Mouse (Mus musculus): ENCODE results near the gene Usp28. TPM values are rescaled to one million over a fixed set of nuclear protein-coding genes. Genes with fewer than 3 reads are reported as not detected.

Gene Usp28
- polyA plus RNA-seq, 1 experiment from 2014 or later: 43.0 TPM

DNA sequence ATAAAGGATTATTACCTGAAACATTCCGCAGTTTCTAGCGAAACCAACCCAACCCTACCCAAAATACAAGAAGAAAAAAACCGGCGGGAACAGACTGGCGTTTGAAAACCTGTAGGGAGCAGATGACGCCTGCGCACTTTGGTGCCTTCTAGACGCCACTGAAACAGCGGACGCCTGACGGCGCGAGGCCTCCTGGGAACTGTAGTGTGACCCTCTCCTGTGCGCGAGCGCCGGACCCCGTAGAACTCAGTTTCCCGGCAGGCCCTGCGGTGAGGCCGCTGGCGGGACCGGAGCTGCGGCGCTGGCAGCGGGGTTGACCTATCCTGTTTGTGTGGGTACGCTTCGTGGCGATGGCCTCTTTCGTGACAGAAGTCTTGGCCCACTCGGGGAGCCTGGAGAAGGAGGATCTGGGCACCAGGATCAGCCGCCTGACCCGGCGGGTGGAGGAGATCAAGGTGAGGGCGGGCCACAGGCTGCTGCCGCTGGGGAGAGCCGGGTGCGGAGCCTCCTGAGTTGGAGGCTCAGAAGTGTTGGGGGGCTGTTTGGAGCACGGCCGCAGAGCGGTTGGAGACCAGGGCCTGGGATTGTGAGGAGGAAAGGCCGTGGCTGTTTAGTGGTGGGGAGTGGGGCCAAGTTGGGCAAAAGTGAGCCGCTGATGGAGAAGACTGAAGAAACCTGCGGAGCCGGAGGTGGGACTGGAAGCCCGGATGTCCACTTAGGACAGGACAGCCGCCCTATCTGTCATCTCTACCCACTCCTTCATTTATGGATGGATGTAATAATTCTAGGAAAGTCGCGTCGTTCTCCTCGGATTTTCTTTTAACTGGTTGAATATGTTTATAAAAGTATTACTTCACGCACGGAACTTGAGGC lies 70.4 kb downstream of the Usp28 start, which contains the start of gene Zw10:
Gene Zw10 (plus strand): TSS at position 281 of the 873 bp plus-strand sequence.
- peak within 1 kb of the TSS; percentile 77 for H3K9ac ChIP-seq (ENCODE audit: low read length)
- no peaks in the 10 kb centered on the region for H3K9me3 ChIP-seq (ENCODE audit: control insufficient read depth, low read length)
- H3K27me3 ChIP-seq (ENCODE audit: control insufficient read depth, insufficient read depth, low read length): no peaks in the 10 kb centered on the region
- H3K27ac ChIP-seq (ENCODE audit: low read depth, low read length): no peak within 1 kb of the TSS
- H3K4me3 ChIP-seq (ENCODE audit: low read depth, low read length): peak within 1 kb of the TSS; percentile 78
- H3K4me1 ChIP-seq (ENCODE audit: control insufficient read depth, insufficient read depth, low read length): 0 out of 2 replicates have a peak, but pooled peaks cover 2% of the 10 kb centered on the region
- DNase-seq (ENCODE audit: low spot score, missing footprints) (peak; percentile 98), ATAC-seq (ENCODE audit: low FRiP score) (peak; percentile 99)
- peaks cover 1% of the 10 kb centered on the region; the same call in 1 of the 2 replicates for H3K36me3 ChIP-seq (ENCODE audit: control insufficient read depth, insufficient read depth, low read length)
- peak within 1 kb of the TSS; percentile 61 for H3K4me2 ChIP-seq
- WGBS: under 1% methylated on average over 53 of the region's 53 CpGs

DNA sequence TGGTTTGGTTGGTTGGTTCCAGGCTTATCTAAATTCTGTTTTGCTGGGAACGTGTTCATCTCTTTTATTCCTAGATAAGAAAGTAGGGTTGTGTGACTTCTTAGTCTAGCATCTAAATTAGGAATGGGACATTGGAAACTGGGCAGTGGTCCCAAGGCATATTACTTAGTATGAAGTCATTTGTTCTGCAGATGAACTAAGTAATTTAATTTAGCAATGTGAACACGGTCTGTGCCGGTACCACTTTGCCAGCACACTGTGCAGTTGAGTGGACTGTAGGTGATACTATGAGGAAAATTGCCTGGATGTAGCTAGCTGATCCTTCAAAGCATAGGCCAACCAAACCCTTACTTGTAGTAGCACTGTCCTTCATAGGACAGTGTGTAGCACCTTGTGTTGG lies 91.7 kb downstream of the Usp28 start:
- ATAC-seq (ENCODE audit: low FRiP score) (no peak), DNase-seq (ENCODE audit: low spot score, missing footprints) (no peak)
- Histone ChIP-seq H3K4me1 (ENCODE audit: control insufficient read depth, insufficient read depth, low read length) (no peaks in the 10 kb centered on the region), H3K27ac (ENCODE audit: low read depth, low read length) (no peak overlapping the region), H3K27me3 (ENCODE audit: control insufficient read depth, insufficient read depth, low read length) (no peaks in the 10 kb centered on the region), H3K4me2 (no peak overlapping the region), H3K4me3 (ENCODE audit: low read depth, low read length) (no peak overlapping the region), H3K9ac (ENCODE audit: low read length) (no peak overlapping the region), H3K36me3 (ENCODE audit: control insufficient read depth, insufficient read depth, low read length) (peaks cover 20% of the 10 kb centered on the region), H3K9me3 (ENCODE audit: control insufficient read depth, low read length) (no peaks in the 10 kb centered on the region)
- 94% methylated on average over 3 of the region's 3 CpGs for WGBS

DNA sequence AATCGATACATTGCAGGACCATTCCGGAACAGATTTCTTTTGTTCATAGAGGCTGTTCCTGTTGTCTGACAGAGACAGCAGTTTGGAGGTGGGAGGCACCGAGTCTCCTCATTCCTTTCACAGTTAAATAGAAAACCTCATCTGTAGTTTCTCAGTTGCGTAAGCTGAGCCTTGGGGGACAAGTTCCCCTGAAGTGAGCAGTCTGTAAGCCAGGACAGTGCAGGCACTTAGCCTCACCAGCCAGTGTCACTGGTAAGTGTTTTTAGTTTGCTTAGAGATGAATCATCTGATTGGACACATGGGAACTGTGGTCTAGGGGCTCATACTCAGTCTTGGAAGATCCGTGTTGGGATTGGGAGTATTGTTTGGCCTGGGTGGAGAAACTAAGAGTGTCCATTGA lies 95.9 kb downstream of the Usp28 start, which contains the start of gene Tmprss5:
Gene Tmprss5 (plus strand): TSS at position 154 of the 400 bp plus-strand sequence.
- no peaks in the 10 kb centered on the region for H3K4me1 ChIP-seq (ENCODE audit: control insufficient read depth, insufficient read depth, low read length)
- H3K27me3 ChIP-seq (ENCODE audit: control insufficient read depth, insufficient read depth, low read length): no peaks in the 10 kb centered on the region
- H3K9me3 ChIP-seq (ENCODE audit: control insufficient read depth, low read length): no peaks in the 10 kb centered on the region
- no peak within 1 kb of the TSS for H3K9ac ChIP-seq (ENCODE audit: low read length)
- H3K27ac ChIP-seq (ENCODE audit: low read depth, low read length): no peak within 1 kb of the TSS
- ATAC-seq (ENCODE audit: low FRiP score): no peak
- WGBS: 65% methylated on average over 5 of the region's 5 CpGs
- no peak within 1 kb of the TSS for H3K4me2 ChIP-seq
- H3K36me3 ChIP-seq (ENCODE audit: control insufficient read depth, insufficient read depth, low read length): peaks cover 10% of the 10 kb centered on the region; the same call in 1 of the 2 replicates
- DNase-seq (ENCODE audit: low spot score, missing footprints): peak; percentile 85
- no peak within 1 kb of the TSS for H3K4me3 ChIP-seq (ENCODE audit: low read depth, low read length)

DNA sequence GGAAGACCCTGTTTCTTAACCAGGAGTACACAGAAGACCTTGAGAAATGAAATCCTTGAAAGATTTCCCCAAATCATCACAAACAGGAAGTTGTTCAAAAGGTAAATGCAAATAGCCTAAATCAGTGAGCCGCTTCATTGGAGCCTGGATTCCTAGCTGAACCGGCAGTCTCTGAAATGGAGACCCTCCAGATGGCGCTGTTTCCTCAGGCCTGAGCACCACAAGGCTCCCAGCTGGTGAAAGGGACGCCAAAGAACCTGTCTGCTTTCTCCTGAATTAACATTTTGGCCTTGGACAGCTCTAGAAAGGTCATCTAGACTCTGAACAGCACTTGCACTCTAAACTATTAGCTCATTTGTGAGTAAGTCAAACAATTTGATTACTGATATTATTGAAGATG lies 96.4 kb downstream of the Usp28 start:
- no peaks in the 10 kb centered on the region for H3K9me3 ChIP-seq (ENCODE audit: control insufficient read depth, low read length)
- H3K9ac ChIP-seq (ENCODE audit: low read length): no peak overlapping the region
- peak; percentile 94 for DNase-seq (ENCODE audit: low spot score, missing footprints)
- H3K4me2 ChIP-seq: no peak overlapping the region
- no peak overlapping the region for H3K4me3 ChIP-seq (ENCODE audit: low read depth, low read length)
- peaks cover 10% of the 10 kb centered on the region; the same call in 1 of the 2 replicates for H3K36me3 ChIP-seq (ENCODE audit: control insufficient read depth, insufficient read depth, low read length)
- no peaks in the 10 kb centered on the region for H3K4me1 ChIP-seq (ENCODE audit: control insufficient read depth, insufficient read depth, low read length)
- ATAC-seq (ENCODE audit: low FRiP score): no peak
- no peaks in the 10 kb centered on the region for H3K27me3 ChIP-seq (ENCODE audit: control insufficient read depth, insufficient read depth, low read length)
- WGBS: 7% methylated on average over 4 of the region's 4 CpGs
- H3K27ac ChIP-seq (ENCODE audit: low read depth, low read length): no peak overlapping the region

DNA sequence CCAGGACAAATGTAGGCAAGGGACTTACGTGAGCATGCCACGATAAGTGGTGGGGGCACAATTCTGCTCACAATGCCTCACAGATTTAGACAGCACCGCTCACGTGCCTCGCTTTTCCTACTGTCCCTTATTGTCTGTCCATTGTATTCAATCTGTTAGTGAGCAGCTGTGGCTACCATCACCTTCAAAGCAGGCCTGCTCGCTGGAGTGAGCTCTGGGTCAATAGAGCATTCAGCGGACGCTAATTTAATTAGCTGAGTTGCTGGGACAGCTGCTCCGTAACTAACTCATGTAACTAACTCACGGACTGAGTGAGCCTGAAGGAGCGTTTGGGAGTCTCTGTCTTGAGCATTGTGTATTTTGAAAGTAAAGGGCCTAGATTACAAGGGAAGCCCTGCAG lies 102.1 kb downstream of the Usp28 start:
- DNase-seq (ENCODE audit: low spot score, missing footprints) (peak; percentile 87), ATAC-seq (ENCODE audit: low FRiP score) (peak; percentile 62)
- H3K9ac ChIP-seq (ENCODE audit: low read length): no peak overlapping the region
- H3K4me2 ChIP-seq: no peak overlapping the region
- no peak overlapping the region for H3K4me3 ChIP-seq (ENCODE audit: low read depth, low read length)
- H3K36me3 ChIP-seq (ENCODE audit: control insufficient read depth, insufficient read depth, low read length): no peaks in the 10 kb centered on the region
- no peaks in the 10 kb centered on the region for H3K27me3 ChIP-seq (ENCODE audit: control insufficient read depth, insufficient read depth, low read length)
- WGBS: 25% methylated on average over 11 of the region's 11 CpGs
- no peak overlapping the region for H3K27ac ChIP-seq (ENCODE audit: low read depth, low read length)
- peaks cover 5% of the 10 kb centered on the region for H3K4me1 ChIP-seq (ENCODE audit: control insufficient read depth, insufficient read depth, low read length)
- H3K9me3 ChIP-seq (ENCODE audit: control insufficient read depth, low read length): no peaks in the 10 kb centered on the region

Other genes starting within 250 kb of the Usp28 start
- 14.0 and 15.0 TPM in 2 replicates for gene Zbtb16, start 149.2 kb upstream of the Usp28 start, polyA plus RNA-seq (2014; fragmentation: Nextera tagmentation; extraction: Ambion mirVana)
- 0.11 and 0.19 TPM in 2 replicates for gene Htr3a, start 74.3 kb upstream of the Usp28 start, polyA plus RNA-seq (2014; fragmentation: Nextera tagmentation; extraction: Ambion mirVana)
- gene Htr3b, start 20.4 kb upstream of the Usp28 start, polyA plus RNA-seq (2014; fragmentation: Nextera tagmentation; extraction: Ambion mirVana): 0.08 TPM in 1 of 2 replicates, not detected in the other
- 56.1 and 62.7 TPM in 2 replicates for gene Zw10, start 70.2 kb downstream of the Usp28 start, polyA plus RNA-seq (2014; fragmentation: Nextera tagmentation; extraction: Ambion mirVana)
- 0.79 and 0.83 TPM in 2 replicates for gene Tmprss5, start 95.9 kb downstream of the Usp28 start, polyA plus RNA-seq (2014; fragmentation: Nextera tagmentation; extraction: Ambion mirVana)

Measured in midbrain, embryonic 11.5 days (tissue).